Mouse (Mus musculus) ES-E14 (cell line): ENCODE data around the gene Akap1.
"Not testable (repeated sequence)": the region's sequence is repeated elsewhere in the genome, so short reads cannot be mapped to it uniquely, and the experiment has no call there.

Experiments used
- CHD2 ChIP-seq: IDR thresholded peaks from 2 replicates; pipeline ENCODE4 v1.6.1; 2014; ENCODE audit warnings: mild to moderate bottlenecking, low read depth, low read length, inconsistent platforms
- HCFC1 ChIP-seq: IDR thresholded peaks from 2 replicates; pipeline ENCODE4 v1.6.1; 2012; ENCODE audit warnings: low read length, inconsistent platforms, borderline replicate concordance; ENCODE audit not compliant: insufficient read depth
- MAFK ChIP-seq: IDR thresholded peaks from 2 replicates; pipeline ENCODE4 v1.6.1; 2014; ENCODE audit warnings: mild to moderate bottlenecking, low read depth, low read length, inconsistent platforms; ENCODE audit not compliant: insufficient read depth
- ZC3H11A ChIP-seq: IDR thresholded peaks from 2 replicates; pipeline ENCODE4 v1.6.1; 2012; ENCODE audit warnings: low read depth, mild to moderate bottlenecking, inconsistent platforms, low read length, borderline replicate concordance
- ZNF384 ChIP-seq: IDR thresholded peaks from 2 replicates; pipeline ENCODE4 v1.6.1; 2012; ENCODE audit warnings: low read depth, low read length, inconsistent platforms

- not testable (repeated sequence) for TF ChIP-seq ZC3H11A, CHD2, HCFC1, MAFK, ZNF384
Observed at GRCm38 (mm10) chr11:88891446-88891845, 27.1 kb upstream of the Akap1 start.
